Mouse (Mus musculus): ENCODE results near the gene Aff1.

DNA sequence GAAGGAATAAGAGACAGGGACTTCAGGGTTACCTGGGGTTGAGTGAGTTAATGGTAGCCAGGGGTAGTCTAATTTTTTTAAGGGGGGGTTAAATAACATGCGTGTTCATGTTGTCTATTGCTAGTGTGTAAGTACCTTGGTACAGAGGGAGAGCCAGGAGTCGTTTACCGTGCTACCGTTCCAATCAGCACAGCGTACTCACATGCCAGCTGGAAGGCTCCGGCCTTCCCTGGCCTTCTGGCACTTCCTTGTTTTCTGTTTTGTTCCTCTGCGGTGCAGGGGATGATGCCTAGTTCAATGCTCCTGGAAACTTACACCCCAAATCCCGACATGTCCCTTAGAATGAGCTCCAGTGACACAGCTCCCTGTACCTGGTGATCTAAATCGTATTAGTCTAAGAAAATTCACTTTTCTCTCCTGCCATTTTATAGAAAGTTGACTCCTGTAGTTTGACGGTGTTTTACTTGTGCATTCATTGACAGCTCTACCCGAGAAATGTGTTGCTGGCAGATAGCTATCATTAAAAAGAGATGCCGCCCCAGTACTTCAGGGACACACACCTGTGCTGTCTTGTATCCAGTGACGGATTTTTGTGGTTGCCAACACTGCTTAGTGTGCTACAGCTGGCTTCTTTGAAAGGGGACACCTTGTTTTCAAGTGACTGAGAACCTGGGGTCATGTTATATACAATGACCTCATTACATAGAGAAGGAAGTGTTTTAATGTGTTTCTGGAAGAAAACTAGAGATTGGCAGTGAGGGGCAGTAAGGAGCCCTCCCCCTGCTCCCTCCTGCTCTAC lies 129.5 kb downstream of the Aff1 start:
- TF ChIP-seq CTCF (IDR thresholded peaks at IDR 0.05; ENCODE audit: low read depth), result no peak
- no peak for TF ChIP-seq EP300 (IDR thresholded peaks at IDR 0.05; ENCODE audit: low read depth)
